Mouse (Mus musculus): Measurements from ENCODE around the gene Gm11939. TPM values are rescaled to one million over a fixed set of nuclear protein-coding genes. Genes with fewer than 3 reads are reported as not detected.
"Not testable (repeated sequence)": the region's sequence is repeated elsewhere in the genome, so short reads cannot be mapped to it uniquely, and the experiment has no call there.

Gene Gm11939
- not detected in 2 replicates for polyA plus RNA-seq (2014; fragmentation: Nextera tagmentation; extraction: Ambion mirVana)

DNA sequence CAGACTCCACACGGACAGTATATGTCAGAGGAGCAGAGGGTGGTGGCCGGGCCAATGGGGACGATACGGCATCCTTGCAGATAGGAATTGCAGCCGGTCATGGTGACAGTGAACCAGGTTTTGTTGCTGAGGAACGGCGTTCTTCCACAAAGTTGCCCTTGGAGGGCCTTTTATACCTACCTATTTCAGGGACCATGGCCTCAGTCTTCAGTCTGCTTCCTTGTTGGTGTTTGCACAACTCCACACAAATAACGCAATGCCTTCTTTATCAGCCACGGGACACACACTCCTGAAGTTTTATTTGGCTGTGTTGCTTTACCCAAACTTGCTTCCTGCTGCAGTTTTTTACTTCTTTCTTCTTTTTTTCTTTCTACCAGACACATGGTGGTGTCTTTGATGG, at the start of gene Gm11939:
Gm11939 (minus strand) TSS at position 101 of the 400 bp plus-strand sequence.
- Histone ChIP-seq H3K27me3 (ENCODE audit: control insufficient read depth, insufficient read depth, low read length) (no peaks in the 10 kb centered on the region), H3K36me3 (ENCODE audit: control insufficient read depth, insufficient read depth, low read length) (no peaks in the 10 kb centered on the region), H3K4me3 (ENCODE audit: low read depth, low read length) (no peak within 1 kb of the TSS), H3K9me3 (ENCODE audit: control insufficient read depth, low read depth, low read length) (no peaks in the 10 kb centered on the region), H3K9ac (replicated peaks; ENCODE audit: low read depth, low read length) (no peak within 1 kb of the TSS), H3K27ac (ENCODE audit: low read length) (no peak within 1 kb of the TSS), H3K4me1 (ENCODE audit: control insufficient read depth, insufficient read depth, low read length) (no peaks in the 10 kb centered on the region), H3K4me2 (replicated peaks; ENCODE audit: low read depth, low read length) (no peak within 1 kb of the TSS)
- WGBS, result 85% methylated on average over 9 of the region's 9 CpGs
- no peak for ATAC-seq (ENCODE audit: insufficient number of reproducible peaks, insufficient read depth, low FRiP score, low read depth)

DNA sequence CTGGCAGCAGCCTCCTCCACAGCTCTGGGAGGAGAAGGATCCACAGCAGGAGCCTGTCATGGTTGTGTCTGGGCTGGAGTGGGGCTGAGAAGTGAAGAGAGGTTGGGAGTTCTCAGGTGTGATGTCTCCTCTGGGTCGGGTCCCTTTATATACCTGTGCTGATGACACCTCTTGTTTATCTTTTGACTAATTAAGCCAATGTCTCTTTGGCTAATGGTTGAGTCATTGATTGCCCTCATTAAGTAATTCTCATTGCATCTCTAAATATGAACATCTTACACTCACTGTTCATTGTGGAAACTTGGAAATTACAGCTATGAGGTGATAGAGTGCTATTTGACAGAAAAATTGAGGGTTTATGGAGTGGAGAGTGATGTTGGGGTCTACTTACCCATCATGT, 43.9 kb upstream of the Gm11939 start, which contains the start of gene Gm11938:
Gm11938 (minus strand) TSS at position 101 of the 400 bp plus-strand sequence.
- not testable (repeated sequence) for H3K9ac ChIP-seq (replicated peaks; ENCODE audit: low read depth, low read length); ATAC-seq (ENCODE audit: insufficient number of reproducible peaks, insufficient read depth, low FRiP score, low read depth); H3K4me2 ChIP-seq (replicated peaks; ENCODE audit: low read depth, low read length); H3K36me3 ChIP-seq (ENCODE audit: control insufficient read depth, insufficient read depth, low read length); H3K27me3 ChIP-seq (ENCODE audit: control insufficient read depth, insufficient read depth, low read length); H3K4me3 ChIP-seq (ENCODE audit: low read depth, low read length); H3K4me1 ChIP-seq (ENCODE audit: control insufficient read depth, insufficient read depth, low read length); H3K9me3 ChIP-seq (ENCODE audit: control insufficient read depth, low read depth, low read length); H3K27ac ChIP-seq (ENCODE audit: low read length)
- 50% methylated on average over 1 of the region's 1 CpGs for WGBS

DNA sequence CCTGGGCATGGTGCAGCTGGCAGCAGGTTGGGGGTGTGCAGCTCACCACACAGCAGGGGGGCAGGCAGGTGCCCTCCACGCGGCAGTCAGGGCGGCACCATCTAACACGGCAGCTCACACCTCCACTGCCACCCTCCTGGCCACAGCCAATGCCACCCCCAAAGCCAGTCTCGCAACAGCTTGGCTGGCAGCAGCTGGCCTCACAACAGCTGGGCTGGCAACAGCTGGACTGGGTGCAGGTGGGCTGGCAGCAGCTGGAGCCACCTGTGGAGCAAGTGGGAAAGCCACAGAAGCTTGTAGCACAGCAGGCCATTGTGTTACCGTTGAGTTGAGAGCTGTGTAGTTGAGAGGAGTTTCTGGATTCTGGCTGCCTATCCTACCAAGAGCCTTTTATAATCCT, 38.5 kb upstream of the Gm11939 start, which contains the start of gene Krtap9-3:
Krtap9-3 (minus strand) TSS at position 364 of the 400 bp plus-strand sequence.
- WGBS, result 82% methylated on average over 6 of the region's 6 CpGs
- ATAC-seq (ENCODE audit: insufficient number of reproducible peaks, insufficient read depth, low FRiP score, low read depth), result not testable (repeated sequence)

DNA sequence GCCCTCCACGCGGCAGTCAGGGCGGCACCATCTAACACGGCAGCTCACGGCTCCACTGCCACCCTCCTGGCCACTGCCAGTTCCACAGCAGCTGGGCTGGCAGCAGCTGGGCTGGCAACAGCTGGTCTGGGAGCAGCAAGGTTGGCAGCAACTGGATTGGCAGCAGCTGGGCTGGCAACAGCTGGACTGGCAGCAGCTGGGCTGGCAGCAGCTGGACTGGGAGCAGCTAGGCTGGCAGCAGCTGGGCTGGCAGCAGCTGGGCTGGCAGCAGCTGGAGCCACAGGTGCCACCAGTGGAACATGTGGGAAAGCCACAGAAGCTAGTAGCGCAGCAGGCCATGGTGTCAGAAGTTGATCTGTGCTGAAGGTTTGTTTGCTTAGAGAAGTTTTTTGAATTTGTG, 31.7 kb upstream of the Gm11939 start, which contains the start of gene Krtap1-3:
Krtap1-3 (minus strand) TSS at position 359 of the 400 bp plus-strand sequence.
- WGBS, result 89% methylated on average over 6 of the region's 6 CpGs

More for the DNA sequence above, 38.5 kb upstream of the Gm11939 start, which contains the start of gene Krtap9-3:
- not testable (repeated sequence) for H3K4me2 ChIP-seq (replicated peaks; ENCODE audit: low read depth, low read length); H3K36me3 ChIP-seq (ENCODE audit: control insufficient read depth, insufficient read depth, low read length); H3K9me3 ChIP-seq (ENCODE audit: control insufficient read depth, low read depth, low read length); H3K4me1 ChIP-seq (ENCODE audit: control insufficient read depth, insufficient read depth, low read length); H3K4me3 ChIP-seq (ENCODE audit: low read depth, low read length); H3K9ac ChIP-seq (replicated peaks; ENCODE audit: low read depth, low read length); H3K27me3 ChIP-seq (ENCODE audit: control insufficient read depth, insufficient read depth, low read length); H3K27ac ChIP-seq (ENCODE audit: low read length)

DNA sequence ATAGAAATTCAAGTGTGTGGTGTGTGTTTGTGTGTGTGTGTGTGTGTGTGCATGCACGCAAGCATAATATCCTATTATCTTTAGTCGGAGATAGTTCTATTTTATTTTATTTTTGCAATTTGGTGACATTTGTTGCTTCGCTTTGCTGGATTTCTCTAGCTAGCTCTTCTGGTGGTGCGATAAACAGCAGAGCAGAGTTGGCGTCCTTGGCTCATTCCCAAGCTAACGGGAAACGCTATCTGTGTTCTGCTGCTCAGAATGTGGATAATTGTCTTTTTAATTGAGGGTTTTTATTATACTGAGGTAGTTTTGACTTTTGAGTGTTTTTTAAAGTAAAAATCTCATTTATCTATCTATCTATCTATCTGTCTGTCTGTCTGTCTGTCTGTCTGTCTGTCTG, 25.8 kb upstream of the Gm11939 start:
- no peaks in the 10 kb centered on the region for H3K36me3 ChIP-seq (ENCODE audit: control insufficient read depth, insufficient read depth, low read length)
- H3K4me1 ChIP-seq (ENCODE audit: control insufficient read depth, insufficient read depth, low read length), result no peaks in the 10 kb centered on the region
- H3K4me2 ChIP-seq (replicated peaks; ENCODE audit: low read depth, low read length), result no peak overlapping the region
- no peak overlapping the region for H3K27ac ChIP-seq (ENCODE audit: low read length)
- H3K9ac ChIP-seq (replicated peaks; ENCODE audit: low read depth, low read length), result no peak overlapping the region
- H3K27me3 ChIP-seq (ENCODE audit: control insufficient read depth, insufficient read depth, low read length), result no peaks in the 10 kb centered on the region
- WGBS, result 89% methylated on average over 7 of the region's 7 CpGs
- ATAC-seq (ENCODE audit: insufficient number of reproducible peaks, insufficient read depth, low FRiP score, low read depth), result no peak
- no peak overlapping the region for H3K4me3 ChIP-seq (ENCODE audit: low read depth, low read length)
- no peaks in the 10 kb centered on the region for H3K9me3 ChIP-seq (ENCODE audit: control insufficient read depth, low read depth, low read length)

More for the DNA sequence above, 31.7 kb upstream of the Gm11939 start, which contains the start of gene Krtap1-3:
- no peak within 1 kb of the TSS for H3K9ac ChIP-seq (replicated peaks; ENCODE audit: low read depth, low read length)
- no peaks in the 10 kb centered on the region for H3K9me3 ChIP-seq (ENCODE audit: control insufficient read depth, low read depth, low read length)
- ATAC-seq (ENCODE audit: insufficient number of reproducible peaks, insufficient read depth, low FRiP score, low read depth), result no peak
- H3K4me2 ChIP-seq (replicated peaks; ENCODE audit: low read depth, low read length), result no peak within 1 kb of the TSS
- no peak within 1 kb of the TSS for H3K27ac ChIP-seq (ENCODE audit: low read length)
- H3K4me3 ChIP-seq (ENCODE audit: low read depth, low read length), result no peak within 1 kb of the TSS
- H3K36me3 ChIP-seq (ENCODE audit: control insufficient read depth, insufficient read depth, low read length), result no peaks in the 10 kb centered on the region
- no peaks in the 10 kb centered on the region for H3K4me1 ChIP-seq (ENCODE audit: control insufficient read depth, insufficient read depth, low read length)
- H3K27me3 ChIP-seq (ENCODE audit: control insufficient read depth, insufficient read depth, low read length), result no peaks in the 10 kb centered on the region

DNA sequence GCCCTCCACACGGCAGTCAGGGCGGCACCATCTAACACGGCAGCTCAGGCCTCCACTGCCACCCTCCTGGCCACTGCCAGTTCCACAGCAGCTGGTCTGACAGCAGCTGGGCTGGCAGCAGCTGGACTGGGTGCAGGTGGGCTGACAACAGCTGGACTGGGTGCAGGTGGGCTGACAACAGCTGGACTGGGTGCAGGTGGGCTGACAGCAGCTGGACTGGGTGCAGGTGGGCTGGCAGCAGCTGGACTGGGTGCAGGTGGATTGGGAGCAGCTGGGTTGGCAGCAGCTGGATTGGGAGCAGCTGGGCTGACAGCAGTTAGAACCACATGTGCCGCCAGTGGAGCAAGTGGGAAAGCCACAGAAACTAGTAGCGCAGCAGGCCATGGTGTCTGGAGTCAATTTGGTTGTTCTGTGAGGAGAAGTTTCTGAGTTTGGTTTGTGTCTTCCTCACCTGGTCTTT, 24.0 kb upstream of the Gm11939 start, which contains the start of gene Krtap1-4:
Krtap1-4 (minus strand) TSS at position 410 of the 460 bp plus-strand sequence.
- H3K9ac ChIP-seq (replicated peaks; ENCODE audit: low read depth, low read length), result no peak within 1 kb of the TSS
- no peaks in the 10 kb centered on the region for H3K36me3 ChIP-seq (ENCODE audit: control insufficient read depth, insufficient read depth, low read length)
- no peaks in the 10 kb centered on the region for H3K27me3 ChIP-seq (ENCODE audit: control insufficient read depth, insufficient read depth, low read length)
- ATAC-seq (ENCODE audit: insufficient number of reproducible peaks, insufficient read depth, low FRiP score, low read depth), result no peak
- no peaks in the 10 kb centered on the region for H3K4me1 ChIP-seq (ENCODE audit: control insufficient read depth, insufficient read depth, low read length)
- no peaks in the 10 kb centered on the region for H3K9me3 ChIP-seq (ENCODE audit: control insufficient read depth, low read depth, low read length)
- 85% methylated on average over 5 of the region's 5 CpGs for WGBS
- no peak within 1 kb of the TSS for H3K4me3 ChIP-seq (ENCODE audit: low read depth, low read length)
- no peak within 1 kb of the TSS for H3K4me2 ChIP-seq (replicated peaks; ENCODE audit: low read depth, low read length)
- no peak within 1 kb of the TSS for H3K27ac ChIP-seq (ENCODE audit: low read length)

DNA sequence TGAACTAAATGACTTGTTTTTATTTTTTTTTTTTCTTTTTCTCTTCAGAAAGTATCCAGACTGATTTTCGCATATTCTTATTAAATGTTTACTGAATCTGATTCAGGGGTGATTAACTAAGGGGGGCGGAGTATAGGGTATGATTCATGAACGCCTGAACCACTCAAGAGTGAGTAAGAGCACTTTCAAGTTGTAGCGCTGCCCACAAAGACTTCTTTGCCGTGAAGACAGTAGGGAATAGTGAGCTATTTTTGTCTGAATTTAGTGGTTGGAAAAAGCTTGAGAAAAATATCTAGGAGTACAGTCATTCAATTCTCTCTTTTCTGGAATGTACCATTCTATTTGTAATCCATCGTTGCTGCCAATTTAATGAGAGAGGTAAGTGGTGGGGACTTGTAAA, 22.3 kb upstream of the Gm11939 start:
- ATAC-seq (ENCODE audit: insufficient number of reproducible peaks, insufficient read depth, low FRiP score, low read depth), result no peak
- Histone ChIP-seq H3K27me3 (ENCODE audit: control insufficient read depth, insufficient read depth, low read length) (no peaks in the 10 kb centered on the region), H3K4me2 (replicated peaks; ENCODE audit: low read depth, low read length) (no peak overlapping the region), H3K9ac (replicated peaks; ENCODE audit: low read depth, low read length) (no peak overlapping the region), H3K27ac (ENCODE audit: low read length) (no peak overlapping the region), H3K4me3 (ENCODE audit: low read depth, low read length) (no peak overlapping the region), H3K9me3 (ENCODE audit: control insufficient read depth, low read depth, low read length) (no peaks in the 10 kb centered on the region), H3K4me1 (ENCODE audit: control insufficient read depth, insufficient read depth, low read length) (no peaks in the 10 kb centered on the region), H3K36me3 (ENCODE audit: control insufficient read depth, insufficient read depth, low read length) (no peaks in the 10 kb centered on the region)
- WGBS, result 84% methylated on average over 6 of the region's 6 CpGs

DNA sequence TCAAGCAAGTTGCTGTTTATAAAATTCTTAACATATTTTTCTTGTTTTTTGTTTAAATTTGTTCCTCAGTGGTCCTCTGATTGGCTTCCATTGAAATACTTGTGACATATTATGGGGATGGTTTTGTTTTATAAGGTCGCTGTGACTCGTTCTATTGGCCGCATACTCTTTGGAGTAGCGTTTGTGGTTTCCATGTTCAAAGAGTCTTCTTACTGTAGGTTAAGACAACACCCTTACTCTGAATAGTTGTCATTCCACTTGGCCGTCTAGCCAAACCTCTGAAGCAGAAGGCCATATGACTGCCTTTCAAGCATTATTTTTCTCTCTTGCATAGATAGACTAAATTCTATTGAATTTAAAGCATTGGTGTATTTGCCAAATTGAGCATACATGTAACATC, 21.8 kb upstream of the Gm11939 start:
- H3K9ac ChIP-seq (replicated peaks; ENCODE audit: low read depth, low read length), result no peak overlapping the region
- no peaks in the 10 kb centered on the region for H3K27me3 ChIP-seq (ENCODE audit: control insufficient read depth, insufficient read depth, low read length)
- no peak for ATAC-seq (ENCODE audit: insufficient number of reproducible peaks, insufficient read depth, low FRiP score, low read depth)
- no peaks in the 10 kb centered on the region for H3K9me3 ChIP-seq (ENCODE audit: control insufficient read depth, low read depth, low read length)
- no peaks in the 10 kb centered on the region for H3K36me3 ChIP-seq (ENCODE audit: control insufficient read depth, insufficient read depth, low read length)
- no peak overlapping the region for H3K27ac ChIP-seq (ENCODE audit: low read length)
- WGBS, result 90% methylated on average over 5 of the region's 5 CpGs
- H3K4me1 ChIP-seq (ENCODE audit: control insufficient read depth, insufficient read depth, low read length), result no peaks in the 10 kb centered on the region
- H3K4me2 ChIP-seq (replicated peaks; ENCODE audit: low read depth, low read length), result no peak overlapping the region
- no peak overlapping the region for H3K4me3 ChIP-seq (ENCODE audit: low read depth, low read length)

DNA sequence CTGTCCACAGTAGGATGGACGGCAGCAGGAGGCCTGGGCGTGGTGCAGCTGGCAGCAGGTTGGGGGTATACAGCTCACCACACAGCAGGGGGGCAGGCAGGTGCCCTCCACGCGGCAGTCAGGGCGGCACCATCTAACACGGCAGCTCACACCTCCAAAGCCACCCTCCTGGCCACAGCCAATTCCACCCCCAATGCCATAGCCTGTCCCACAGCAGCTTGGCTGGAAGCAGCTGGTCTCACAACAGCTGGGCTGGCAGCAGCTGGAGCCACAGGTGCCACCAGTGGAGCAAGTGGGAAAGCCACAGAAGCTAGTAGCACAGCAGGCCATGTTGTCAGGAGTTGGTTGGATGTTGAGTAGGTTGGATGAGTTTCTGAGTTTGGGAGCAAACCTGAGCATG, 21.4 kb upstream of the Gm11939 start, which contains the start of gene Krtap1-5:
Krtap1-5 (minus strand) TSS at position 381 of the 400 bp plus-strand sequence.
- ATAC-seq (ENCODE audit: insufficient number of reproducible peaks, insufficient read depth, low FRiP score, low read depth), result no peak
- Histone ChIP-seq H3K4me3 (ENCODE audit: low read depth, low read length) (no peak within 1 kb of the TSS), H3K36me3 (ENCODE audit: control insufficient read depth, insufficient read depth, low read length) (no peaks in the 10 kb centered on the region), H3K4me1 (ENCODE audit: control insufficient read depth, insufficient read depth, low read length) (no peaks in the 10 kb centered on the region), H3K27ac (ENCODE audit: low read length) (no peak within 1 kb of the TSS), H3K9me3 (ENCODE audit: control insufficient read depth, low read depth, low read length) (no peaks in the 10 kb centered on the region), H3K4me2 (replicated peaks; ENCODE audit: low read depth, low read length) (no peak within 1 kb of the TSS), H3K9ac (replicated peaks; ENCODE audit: low read depth, low read length) (no peak within 1 kb of the TSS), H3K27me3 (ENCODE audit: control insufficient read depth, insufficient read depth, low read length) (no peaks in the 10 kb centered on the region)
- 76% methylated on average over 6 of the region's 6 CpGs for WGBS
